Mouse (Mus musculus) heart, adult 2 months (tissue): Measurements from ENCODE around the gene Col15a1.

Experiments
- CTCF ChIP-seq: fragments of 200-600 bp; IDR thresholded peaks from 2 replicates; pipeline ENCODE4 v1.8.1; 2022; ENCODE audit warnings: antibody characterized with exemption, mild to moderate bottlenecking, moderate library complexity
- EP300 ChIP-seq: fragments of 200-500 bp; IDR thresholded peaks from 2 replicates; pipeline ENCODE4 v1.6.1; 2011; ENCODE audit warnings: low read depth, low read length, control low read depth; ENCODE audit not compliant: insufficient read depth

- TF ChIP-seq EP300, result no peak
- no peak for TF ChIP-seq CTCF
Observed at GRCm38 (mm10) chr4:47300701-47301100, 92.7 kb downstream of the Col15a1 start.
